Mouse (Mus musculus) neural tube, embryonic 14.5 days (tissue): ENCODE measurements around the gene Cutc. TPM values are rescaled to one million over a fixed set of nuclear protein-coding genes. Genes with fewer than 3 reads are reported as not detected.

Source experiments
- ATAC-seq: fragments of 200-750 bp; cut with Nextera tagmentation; 2 replicates; pipeline ENCODE4 v1.8.0; 2017; ENCODE audit warnings: low read depth, mild to moderate bottlenecking, moderate TSS enrichment, moderate library complexity
- H3K27ac ChIP-seq: fragments of 300-500 bp; sonication (generic); 2 replicates; pipeline ENCODE4 v1.5.1; 2014; ENCODE audit warnings: low read depth, mild to moderate bottlenecking, control low read depth, low read length, moderate library complexity, mixed read lengths
- H3K27me3 ChIP-seq: fragments of 300-500 bp; sonication (generic); 2 replicates; pipeline ENCODE4 v1.6.1; 2014; ENCODE audit warnings: low read length; ENCODE audit not compliant: control insufficient read depth, insufficient read depth
- H3K36me3 ChIP-seq: fragments of 300-500 bp; sonication (generic); 2 replicates; pipeline ENCODE4 v1.6.1; 2014; ENCODE audit warnings: low read length, mixed read lengths; ENCODE audit not compliant: control insufficient read depth, insufficient read depth
- H3K4me1 ChIP-seq: fragments of 300-500 bp; sonication (generic); 2 replicates; pipeline ENCODE4 v1.6.1; 2014; ENCODE audit warnings: low read length; ENCODE audit not compliant: control insufficient read depth, insufficient read depth
- H3K4me2 ChIP-seq: fragments of 300-500 bp; sonication (generic); 2 replicates; pipeline ENCODE4 v1.6.1; 2014; ENCODE audit warnings: mild to moderate bottlenecking, low read depth, low read length, control low read depth
- H3K4me3 ChIP-seq: fragments of 300-500 bp; sonication (generic); 2 replicates; pipeline ENCODE4 v1.5.1; 2014; ENCODE audit warnings: low read depth, low read length, control low read depth, mixed read lengths
- H3K9ac ChIP-seq: fragments of 300-500 bp; sonication (generic); replicated peaks from 2 replicates; pipeline ENCODE4 v1.6.1; 2014; ENCODE audit warnings: low read depth, mild to moderate bottlenecking, control low read depth, low read length, mixed read lengths
- H3K9me3 ChIP-seq: fragments of 300-500 bp; sonication (generic); 2 replicates; pipeline ENCODE4 v1.6.1; 2016; ENCODE audit warnings: low read length; ENCODE audit not compliant: control insufficient read depth
- WGBS: fragments of 180-500 bp; shearing (Covaris S2); extraction: QIAGEN DNeasy Blood & Tissue Kit; methylation state at CpG from one replicate; pipeline ENCODE4 v1.1.7; 2014; 5-methylcytosine and 5-hydroxymethylcytosine counted together
- polyA plus RNA-seq: library from polyadenylated mRNA; unstranded; fragments of >200 nt; fragmentation: Nextera tagmentation; extraction: Ambion mirVana; gene quantifications from 2 replicates; pipeline ENCODE4 v1.2.1, GENCODE M21; 2014

The Cutc gene
- polyA plus RNA-seq, 1 experiment from 2014 or later: 6.5 TPM

GRCm38 (mm10) chr19:43762410-43762809 is 9.6 kb downstream of the Cutc start:
- 78% methylated on average over 2 of the region's 2 CpGs for WGBS
- no peaks in the 10 kb centered on the region for H3K4me1 ChIP-seq

GRCm38 (mm10) chr19:43766451-43766850 is 13.7 kb downstream of the Cutc start:
- Histone ChIP-seq H3K4me2 (no peak overlapping the region), H3K9me3 (no peaks in the 10 kb centered on the region), H3K9ac (no peak overlapping the region), H3K36me3 (0 out of 2 replicates have a peak, but pooled peaks cover 3% of the 10 kb centered on the region), H3K27ac (no peak overlapping the region), H3K4me3 (no peak overlapping the region), H3K27me3 (no peaks in the 10 kb centered on the region), H3K4me1 (no peaks in the 10 kb centered on the region)
- 86% methylated on average over 5 of the region's 5 CpGs for whole genome bisulfite sequencing
- ATAC-seq: no peak

More at GRCm38 (mm10) chr19:43762410-43762809, 9.6 kb downstream of the Cutc start:
- Histone ChIP-seq H3K4me3 (no peak overlapping the region), H3K9ac (no peak overlapping the region), H3K36me3 (no peaks in the 10 kb centered on the region), H3K4me2 (no peak overlapping the region), H3K27me3 (no peaks in the 10 kb centered on the region), H3K27ac (no peak overlapping the region), H3K9me3 (no peaks in the 10 kb centered on the region)
- ATAC-seq: no peak

GRCm38 (mm10) chr19:43767549-43768322 is 14.9 kb downstream of the Cutc start:
- no peak for ATAC-seq
- Histone ChIP-seq H3K4me3 (no peak overlapping the region), H3K4me1 (no peaks in the 10 kb centered on the region), H3K27me3 (no peaks in the 10 kb centered on the region), H3K9me3 (no peaks in the 10 kb centered on the region), H3K9ac (no peak overlapping the region), H3K36me3 (0 out of 2 replicates have a peak, but pooled peaks cover 3% of the 10 kb centered on the region), H3K4me2 (no peak overlapping the region), H3K27ac (no peak overlapping the region)
- WGBS: 65% methylated on average over 9 of the region's 9 CpGs

GRCm38 (mm10) chr19:43769366-43769960 is 16.7 kb downstream of the Cutc start:
- no peak for ATAC-seq
- H3K36me3 ChIP-seq: 0 out of 2 replicates have a peak, but pooled peaks cover 3% of the 10 kb centered on the region

GRCm38 (mm10) chr19:43770584-43770983 is 17.8 kb downstream of the Cutc start:
- ATAC-seq: no peak
- Histone ChIP-seq H3K27me3 (no peaks in the 10 kb centered on the region), H3K27ac (no peak overlapping the region), H3K4me3 (no peak overlapping the region), H3K36me3 (0 out of 2 replicates have a peak, but pooled peaks cover 3% of the 10 kb centered on the region), H3K4me2 (no peak overlapping the region), H3K9ac (no peak overlapping the region), H3K4me1 (no peaks in the 10 kb centered on the region), H3K9me3 (no peaks in the 10 kb centered on the region)
- 92% methylated on average over 4 of the region's 4 CpGs for WGBS

More at GRCm38 (mm10) chr19:43769366-43769960, 16.7 kb downstream of the Cutc start:
- H3K27ac ChIP-seq: no peak overlapping the region
- H3K4me1 ChIP-seq: no peaks in the 10 kb centered on the region
- no peak overlapping the region for H3K9ac ChIP-seq
- WGBS: 86% methylated on average over 5 of the region's 5 CpGs
- H3K9me3 ChIP-seq: no peaks in the 10 kb centered on the region
- no peak overlapping the region for H3K4me2 ChIP-seq
- H3K27me3 ChIP-seq: no peaks in the 10 kb centered on the region
- H3K4me3 ChIP-seq: no peak overlapping the region

GRCm38 (mm10) chr19:43771499-43771969 is 18.7 kb downstream of the Cutc start:
- 89% methylated on average over 5 of the region's 5 CpGs for WGBS
- 0 out of 2 replicates have a peak, but pooled peaks cover 3% of the 10 kb centered on the region for H3K36me3 ChIP-seq
- H3K4me3 ChIP-seq: no peak overlapping the region
- H3K9me3 ChIP-seq: no peaks in the 10 kb centered on the region
- no peak overlapping the region for H3K9ac ChIP-seq
- no peaks in the 10 kb centered on the region for H3K27me3 ChIP-seq
- no peak overlapping the region for H3K27ac ChIP-seq
- no peaks in the 10 kb centered on the region for H3K4me1 ChIP-seq
- H3K4me2 ChIP-seq: no peak overlapping the region
- ATAC-seq: no peak

GRCm38 (mm10) chr19:43772311-43772710 is 19.5 kb downstream of the Cutc start:
- Histone ChIP-seq H3K4me1 (no peaks in the 10 kb centered on the region), H3K9ac (no peak overlapping the region), H3K9me3 (no peaks in the 10 kb centered on the region), H3K4me2 (no peak overlapping the region), H3K36me3 (0 out of 2 replicates have a peak, but pooled peaks cover 3% of the 10 kb centered on the region), H3K27ac (no peak overlapping the region), H3K4me3 (no peak overlapping the region), H3K27me3 (no peaks in the 10 kb centered on the region)
- WGBS: 64% methylated on average over 6 of the region's 6 CpGs
- no peak for ATAC-seq

- Histone ChIP-seq H3K27me3 (no peaks in the 10 kb centered on the region), H3K4me1 (no peaks in the 10 kb centered on the region), H3K9ac (no peak overlapping the region), H3K4me3 (no peak overlapping the region), H3K4me2 (no peak overlapping the region), H3K27ac (no peak overlapping the region), H3K36me3 (no peaks in the 10 kb centered on the region), H3K9me3 (no peaks in the 10 kb centered on the region)
- ATAC-seq: no peak
- 87% methylated on average over 10 of the region's 10 CpGs for WGBS
These were observed 22.6 kb downstream of the Cutc start for GRCm38 (mm10) chr19:43775433-43775832.

- Histone ChIP-seq H3K4me2 (no peak overlapping the region), H3K27ac (no peak overlapping the region), H3K4me3 (no peak overlapping the region), H3K36me3 (no peaks in the 10 kb centered on the region), H3K27me3 (no peaks in the 10 kb centered on the region), H3K4me1 (no peaks in the 10 kb centered on the region), H3K9ac (no peak overlapping the region), H3K9me3 (no peaks in the 10 kb centered on the region)
- ATAC-seq: no peak
- 84% methylated on average over 4 of the region's 4 CpGs for WGBS
These were observed 23.8 kb downstream of the Cutc start for GRCm38 (mm10) chr19:43776561-43776960.
